7 mouse cellular contexts compared by ENCODE assay signal in genomic region chr2:180250930-180251611, GRCm38 (mm10). TPM values are rescaled to one million over a fixed set of nuclear protein-coding genes. Genes with fewer than 3 reads are reported as not detected.
DNase-seq lines count a peak whose midpoint lies in the region; ATAC-seq lines count a peak whose summit lies in the region.

No protein-coding gene starts in this region.

- H3K4me1 ChIP-seq in hindbrain, embryonic 16.5 days (ENCODE audit: control insufficient read depth, insufficient read depth, low read depth, low read length): peaks cover 5% of the 10 kb centered on the region

- no peaks in the 10 kb centered on the region for H3K27me3 ChIP-seq in hindbrain, embryonic 16.5 days (replicated peaks; ENCODE audit: control insufficient read depth, insufficient read depth, low read length)

- peak; percentile 87 for ATAC-seq in hindbrain, embryonic 16.5 days
- peak; percentile 93 for ATAC-seq in megakaryocyte progenitor cell, adult 5-6 weeks (replicated peaks; ENCODE audit: poor library complexity)

- intact Hi-C loops in left cerebral cortex, postnatal 10 days (cut with DNase I): loop anchor here (2.0 to 10.0 kb wide), 4 partner anchors 44 to 336 kb away; partner anchors contain the start of gene Adrm1

- no peaks in the 10 kb centered on the region for H3K9me3 ChIP-seq in hindbrain, embryonic 16.5 days (ENCODE audit: control insufficient read depth, low read length)

- peak; percentile 92 for DNase-seq in adipocyte (ENCODE audit: low spot score)
- peak; percentile 79 to 87 for DNase-seq in cerebellum, postnatal 25 days
- DNase-seq in gastrocnemius, adult 18-20 months (ENCODE audit: low spot score): peak; percentile 87
- DNase-seq in left cerebral cortex, postnatal 10 days (ENCODE audit: extremely low spot score in 1 of 2, low spot score in 2 of 2): peak; percentile 83 to 86
- peak; percentile 76 for DNase-seq in right cerebral cortex, postnatal 14 days

- no peak overlapping the region; the same call in 1 of the 2 replicates for H3K4me2 ChIP-seq in hindbrain, embryonic 16.5 days (ENCODE audit: low read length)

- H3K4me3 ChIP-seq in hindbrain, embryonic 16.5 days (ENCODE audit: low read length): no peak overlapping the region

- no peak overlapping the region for H3K27ac ChIP-seq in hindbrain, embryonic 16.5 days (ENCODE audit: low read depth, low read length)

- no peaks in the 10 kb centered on the region for H3K36me3 ChIP-seq in hindbrain, embryonic 16.5 days (ENCODE audit: control insufficient read depth, insufficient read depth, low read length)

- 31% methylated on average over 11 of the region's 11 CpGs for WGBS in hindbrain, embryonic 16.5 days

- peak overlapping the region; percentile 25; the same call in 1 of the 2 replicates for H3K9ac ChIP-seq in hindbrain, embryonic 16.5 days (ENCODE audit: low read depth, low read length)

RNA-seq across cellular contexts. Expression of gene Rps21, which starts 6.1 kb away (rescaled TPM):
- 100 to 1,000 TPM; 355 to 460 TPM for total RNA-seq in gastrocnemius, adult 18-20 months (2021)
- 271 and 282 TPM in 2 replicates for polyA plus RNA-seq in hindbrain, embryonic 16.5 days (2015; fragmentation: Nextera tagmentation; extraction: Ambion mirVana)
- total RNA-seq in left cerebral cortex, postnatal 10 days (2021): 100 to 1,000 TPM; 551 to 611 TPM
- 1,700 and 1,787 TPM in 2 replicates for total RNA-seq in megakaryocyte progenitor cell, adult 5-6 weeks (2015)
- total RNA-seq in megakaryocyte progenitor cell, adult 5-6 weeks (2017): 2,626 and 3,717 TPM in 2 replicates

RNA-seq across cellular contexts. Expression of gene Cables2, which starts 22.2 kb away (rescaled TPM):
- total RNA-seq in gastrocnemius, adult 18-20 months (2021): 1 to 10 TPM; 8.2 to 9.1 TPM
- 11.1 and 22.2 TPM in 2 replicates for polyA plus RNA-seq in hindbrain, embryonic 16.5 days (2015; fragmentation: Nextera tagmentation; extraction: Ambion mirVana)
- 10 to 100 TPM; 37.6 TPM for total RNA-seq in left cerebral cortex, postnatal 10 days (2021)
- 12.6 and 15.1 TPM in 2 replicates for total RNA-seq in megakaryocyte progenitor cell, adult 5-6 weeks (2015)
- 9.9 and 12.7 TPM in 2 replicates for total RNA-seq in megakaryocyte progenitor cell, adult 5-6 weeks (2017)

RNA-seq across cellular contexts. Expression of gene Lama5, which starts 25.4 kb away (rescaled TPM):
- 10 to 100 TPM in 1 of 2 experiments, 1 to 10 TPM in 1; 9.6 to 10.6 TPM for total RNA-seq in gastrocnemius, adult 18-20 months (2021)
- polyA plus RNA-seq in hindbrain, embryonic 16.5 days (2015; fragmentation: Nextera tagmentation; extraction: Ambion mirVana): 2.2 and 3.5 TPM in 2 replicates
- 1 to 10 TPM; 7.1 to 9.4 TPM for total RNA-seq in left cerebral cortex, postnatal 10 days (2021)
- total RNA-seq in megakaryocyte progenitor cell, adult 5-6 weeks (2015): 0.07 and 2.1 TPM in 2 replicates
- total RNA-seq in megakaryocyte progenitor cell, adult 5-6 weeks (2017): 0.03 and 0.08 TPM in 2 replicates

RNA-seq across cellular contexts. Expression of gene Rbbp8nl, which starts 38.6 kb away (rescaled TPM):
- total RNA-seq in gastrocnemius, adult 18-20 months (2021): not detected
- polyA plus RNA-seq in hindbrain, embryonic 16.5 days (2015; fragmentation: Nextera tagmentation; extraction: Ambion mirVana): not detected in 2 replicates
- total RNA-seq in left cerebral cortex, postnatal 10 days (2021): not detected
- not detected in 2 replicates for total RNA-seq in megakaryocyte progenitor cell, adult 5-6 weeks (2015)
- total RNA-seq in megakaryocyte progenitor cell, adult 5-6 weeks (2017): not detected in 2 replicates
